Mouse (Mus musculus) liver, adult 10 weeks (tissue): ENCODE measurements around the gene Pik3cd. TPM values are rescaled to one million over a fixed set of nuclear protein-coding genes. Genes with fewer than 3 reads are reported as not detected.

ENCODE experiments used
- polyA plus RNA-seq: library from polyadenylated mRNA; stranded (reverse); fragments of 350-450 nt; fragmentation: Illumina TruSeq; extraction: RNeasy Lipid Tissue Mini Kit (QIAGEN cat#74804); gene quantifications from one replicate; pipeline ENCODE4 v1.2.3, GENCODE M21; 2014; ENCODE audit warnings: low read depth, low replicate concordance

Gene Pik3cd
- 0.32 TPM for polyA plus RNA-seq

DNA sequence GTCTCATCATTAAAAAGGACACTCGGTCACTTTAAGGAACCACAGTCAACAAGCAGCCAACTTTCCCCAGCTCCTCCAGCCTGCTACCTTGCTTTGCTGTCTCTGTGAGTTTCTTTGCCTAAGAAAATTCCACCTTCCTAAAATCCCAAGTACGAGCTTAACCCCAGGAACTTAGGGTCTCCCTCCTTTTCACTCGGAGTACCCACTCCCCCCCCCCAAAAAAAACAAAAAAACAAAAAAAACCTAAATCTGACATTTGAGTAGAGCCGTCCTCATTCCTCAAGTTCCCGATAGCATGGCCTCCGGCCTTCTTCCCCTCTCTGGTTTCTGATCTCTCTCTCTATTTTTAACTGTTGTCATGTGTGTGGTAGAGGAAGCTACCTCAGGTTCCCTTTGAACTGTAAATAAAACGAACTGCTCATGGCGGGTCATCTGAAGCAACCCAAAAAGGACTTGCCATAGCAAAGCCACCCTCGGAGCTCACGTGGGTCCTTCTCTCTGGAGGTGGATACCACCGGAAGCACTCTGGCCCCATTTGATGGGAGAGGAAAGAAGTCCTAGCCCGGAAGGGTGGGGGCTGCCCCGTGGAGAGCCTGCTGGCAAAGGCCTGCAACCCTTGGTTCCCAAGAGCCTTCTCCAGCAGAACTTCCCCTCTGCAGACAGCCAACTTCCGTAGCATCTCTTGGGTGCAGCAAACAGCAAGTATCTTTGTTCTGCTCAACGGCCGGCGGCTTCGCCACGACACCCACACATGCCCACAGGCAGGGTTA, at the start of gene Pik3cd:
Pik3cd (minus strand) TSS at position 362 of the 770 bp plus-strand sequence.

DNA sequence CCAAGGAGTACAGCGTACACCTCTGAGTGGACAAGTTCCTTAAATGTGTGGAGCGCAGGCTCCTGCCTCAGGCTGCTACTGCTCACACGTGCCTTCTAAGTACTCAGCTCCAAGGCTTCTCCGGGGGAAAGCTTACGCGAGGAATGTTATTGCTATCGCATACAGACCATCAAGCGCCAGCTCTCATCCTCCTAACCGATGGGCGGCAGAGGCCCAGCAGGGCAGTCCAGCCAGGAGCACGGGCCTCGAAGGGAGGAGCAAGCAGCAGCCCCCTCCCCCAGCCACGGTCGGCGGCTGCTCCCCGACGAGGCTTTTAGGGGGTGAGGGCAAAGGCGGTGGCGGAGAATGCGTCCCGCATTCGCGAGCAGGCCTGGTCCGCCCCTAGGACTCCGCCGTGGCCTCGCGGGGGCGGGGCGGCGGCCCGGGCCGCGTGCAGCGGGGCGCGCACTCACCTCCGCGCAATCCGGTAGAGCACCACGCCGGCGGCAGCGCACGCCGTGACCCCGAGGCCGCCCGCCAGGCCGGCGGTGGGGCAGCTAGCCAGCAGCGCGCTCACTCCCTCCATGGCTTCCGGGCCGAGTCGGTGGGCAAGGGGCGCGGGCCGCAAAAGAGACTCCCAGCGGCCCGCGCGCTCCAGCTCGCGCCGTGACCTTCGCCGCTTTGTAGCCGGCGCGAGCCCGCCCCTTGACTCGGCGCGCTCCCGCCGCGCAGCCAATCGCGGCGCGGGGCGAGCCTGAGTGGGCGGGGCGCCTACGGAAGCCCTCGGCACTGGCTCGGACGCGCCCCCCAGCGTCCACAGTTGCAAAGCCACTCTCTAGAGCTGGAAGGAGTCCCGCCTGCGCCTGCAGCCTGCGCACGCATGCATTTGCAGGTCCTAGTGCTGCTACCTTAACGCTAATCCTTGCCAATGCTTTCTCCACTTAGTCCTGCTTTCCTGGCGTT, 35.3 kb upstream of the Pik3cd start, which contains the start of gene Tmem201:
Tmem201 (minus strand) TSS at position 662 of the 942 bp plus-strand sequence.

Other genes starting within 250 kb of the Pik3cd start
- not detected for gene Rbp7, start 247.6 kb downstream of the Pik3cd start, polyA plus RNA-seq
- gene Tmem274, start 225.2 kb downstream of the Pik3cd start, polyA plus RNA-seq, result not detected
- gene Nmnat1, start 217.4 kb downstream of the Pik3cd start, polyA plus RNA-seq, result 4.8 TPM
- gene Lzic, start 217.3 kb downstream of the Pik3cd start, polyA plus RNA-seq, result 5.9 TPM
- 4.2 TPM for gene Ctnnbip1, start 184.3 kb downstream of the Pik3cd start, polyA plus RNA-seq
- 0.40 TPM for gene Clstn1, start 116.1 kb downstream of the Pik3cd start, polyA plus RNA-seq
- 0.93 TPM for gene Tmem201, start 35.5 kb upstream of the Pik3cd start, polyA plus RNA-seq
- 5.5 TPM for gene Slc25a33, start 71.7 kb upstream of the Pik3cd start, polyA plus RNA-seq